Mouse (Mus musculus) regulatory T cell (primary cell): ENCODE results near the gene Plekhd1.

Source experiments
- in situ Hi-C: fragments of 300-600 bp; cut with MboI, MseI; formaldehyde crosslinking; loops from one replicate; pipeline ENCODE4 v1.15.1; 2025; ENCODE audit warnings: high pct_unique_total_duplicates

Gene Plekhd1

GRCm38 (mm10) chr12:80692269-80692972 is at the start of gene Plekhd1:
Gene Plekhd1, plus strand, starts transcription at chr12:80692591.
- in situ Hi-C loops = loop anchor here (25.0 kb wide), 1 partner anchor 1805 kb away; no protein-coding TSS in a partner anchor

GRCm38 (mm10) chr12:80642725-80643692 is 49.4 kb upstream of the Plekhd1 start:
- in situ Hi-C loops = loop anchor here (25.0 kb wide), 1 partner anchor 481 kb away; no protein-coding TSS in a partner anchor

- in situ Hi-C loops = loop anchor here (25.0 kb wide), 1 partner anchor 482 kb away; no protein-coding TSS in a partner anchor
These were observed 48.5 kb upstream of the Plekhd1 start, which contains the start of the genes Slc39a9 and Erh for GRCm38 (mm10) chr12:80643693-80644505. Gene Slc39a9, plus strand, starts transcription at chr12:80643883. Gene Erh, minus strand, starts transcription at chr12:80644341.

GRCm38 (mm10) chr12:80644506-80644868 is 47.9 kb upstream of the Plekhd1 start:
- in situ Hi-C loops = loop anchor here (25.0 kb wide), 1 partner anchor 482 kb away; no protein-coding TSS in a partner anchor

GRCm38 (mm10) chr12:80646377-80646776 is 46.0 kb upstream of the Plekhd1 start:
- in situ Hi-C loops = loop anchor here (25.0 kb wide), 1 partner anchor 484 kb away; no protein-coding TSS in a partner anchor

GRCm38 (mm10) chr12:80653951-80654658 is 38.3 kb upstream of the Plekhd1 start:
- in situ Hi-C loops = no loop called here

- in situ Hi-C loops = no loop called here
These were observed 37.7 kb upstream of the Plekhd1 start for GRCm38 (mm10) chr12:80654659-80655025.

- in situ Hi-C loops = no loop called here
These were observed 33.7 kb upstream of the Plekhd1 start for GRCm38 (mm10) chr12:80658661-80659060.

- in situ Hi-C loops = no loop called here
These were observed 30.1 kb upstream of the Plekhd1 start for GRCm38 (mm10) chr12:80662322-80662721.

- in situ Hi-C loops = no loop called here
These were observed 28.5 kb upstream of the Plekhd1 start for GRCm38 (mm10) chr12:80663935-80664334.

- in situ Hi-C loops = no loop called here
These were observed 24.0 kb upstream of the Plekhd1 start for GRCm38 (mm10) chr12:80668391-80668790.

GRCm38 (mm10) chr12:80673170-80673569 is 19.2 kb upstream of the Plekhd1 start:
- in situ Hi-C loops = no loop called here

- in situ Hi-C loops = loop anchor here (25.0 kb wide), 1 partner anchor 1794 kb away; no protein-coding TSS in a partner anchor
These were observed 11.1 kb upstream of the Plekhd1 start for GRCm38 (mm10) chr12:80681340-80681739.

- in situ Hi-C loops = loop anchor here (25.0 kb wide), 1 partner anchor 1796 kb away; no protein-coding TSS in a partner anchor
These were observed 8.8 kb upstream of the Plekhd1 start for GRCm38 (mm10) chr12:80683554-80683953.

GRCm38 (mm10) chr12:80684316-80684715 is 8.1 kb upstream of the Plekhd1 start:
- in situ Hi-C loops = loop anchor here (25.0 kb wide), 1 partner anchor 1797 kb away; no protein-coding TSS in a partner anchor

GRCm38 (mm10) chr12:80687788-80688211 is 4.6 kb upstream of the Plekhd1 start:
- in situ Hi-C loops = loop anchor here (25.0 kb wide), 1 partner anchor 1800 kb away; no protein-coding TSS in a partner anchor

GRCm38 (mm10) chr12:80689696-80690095 is 2.7 kb upstream of the Plekhd1 start:
- in situ Hi-C loops = loop anchor here (25.0 kb wide), 1 partner anchor 1802 kb away; no protein-coding TSS in a partner anchor

- in situ Hi-C loops = loop anchor here (25.0 kb wide), 1 partner anchor 1804 kb away; no protein-coding TSS in a partner anchor
These were observed 710 bp upstream of the Plekhd1 start for GRCm38 (mm10) chr12:80691671-80692091.

- in situ Hi-C loops = loop anchor here (25.0 kb wide), 1 partner anchor 1806 kb away; no protein-coding TSS in a partner anchor
These were observed 1.3 kb downstream of the Plekhd1 start for GRCm38 (mm10) chr12:80693700-80694099.

- in situ Hi-C loops = loop anchor here (25.0 kb wide), 1 partner anchor 1808 kb away; no protein-coding TSS in a partner anchor
These were observed 2.6 kb downstream of the Plekhd1 start for GRCm38 (mm10) chr12:80695004-80695403.
